Mouse (Mus musculus): ENCODE results near the gene Cyp3a57. TPM values are rescaled to one million over a fixed set of nuclear protein-coding genes. Genes with fewer than 3 reads are reported as not detected.
"Not testable (repeated sequence)": the region's sequence is repeated elsewhere in the genome, so short reads cannot be mapped to it uniquely, and the experiment has no call there.

Cyp3a57 gene
- polyA plus RNA-seq (2015; fragmentation: Nextera tagmentation; extraction: Ambion mirVana) = not detected in 2 replicates

DNA sequence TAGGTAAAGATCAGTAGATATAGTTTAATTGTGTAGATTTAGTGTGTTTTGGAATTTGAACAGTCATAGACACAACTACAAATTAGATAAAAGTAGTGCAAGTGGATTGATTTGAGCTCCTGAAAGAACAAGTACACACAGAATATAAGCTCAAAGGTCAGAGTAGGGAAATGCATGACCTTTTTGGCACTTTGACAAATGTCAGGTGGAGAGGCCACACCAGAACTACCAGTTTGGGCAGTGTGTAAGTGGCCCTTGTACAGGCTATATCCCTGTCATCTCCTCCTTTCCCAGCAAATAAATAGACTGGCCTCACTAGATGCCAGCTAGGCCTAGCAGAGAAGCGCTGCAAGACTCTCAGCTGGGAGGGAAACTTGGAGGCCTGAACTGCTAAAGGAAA is at the start of gene Cyp3a57:
Cyp3a57 (plus strand) TSS at position 339 of the 400 bp plus-strand sequence.
- Histone ChIP-seq H3K27ac (no peak within 1 kb of the TSS), H3K4me1 (no peaks in the 10 kb centered on the region), H3K9ac (no peak within 1 kb of the TSS), H3K27me3 (replicated peaks) (no peaks in the 10 kb centered on the region), H3K9me3 (no peaks in the 10 kb centered on the region), H3K36me3 (no peaks in the 10 kb centered on the region), H3K4me3 (replicated peaks) (no peak within 1 kb of the TSS), H3K4me2 (no peak within 1 kb of the TSS)
- ATAC-seq (ENCODE audit: insufficient read depth, low FRiP score, low read depth) = no peak
- WGBS = 89% methylated on average over 1 of the region's 1 CpGs

DNA sequence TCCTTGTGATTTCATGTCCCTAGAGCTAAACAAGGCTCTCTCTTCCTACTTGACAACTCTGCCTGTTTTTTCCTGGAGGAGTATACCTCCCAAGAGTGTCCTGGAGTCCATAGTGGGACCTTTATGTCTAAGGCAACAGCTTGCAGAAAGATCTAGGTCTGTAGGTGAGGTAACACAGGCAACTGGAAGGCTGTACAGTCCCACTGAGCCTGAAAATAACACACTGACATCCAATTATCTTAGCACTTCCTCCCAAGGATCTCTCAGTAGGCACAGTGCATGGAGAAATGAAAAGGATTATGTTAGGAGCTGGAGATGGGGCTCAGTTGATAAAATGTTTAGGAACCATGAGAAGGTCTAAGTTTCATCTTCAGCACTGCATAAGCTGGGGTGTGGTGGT is 44.6 kb upstream of the Cyp3a57 start:
- H3K36me3 ChIP-seq = no peaks in the 10 kb centered on the region
- no peak overlapping the region for H3K27ac ChIP-seq
- H3K4me1 ChIP-seq = no peaks in the 10 kb centered on the region
- H3K27me3 ChIP-seq (replicated peaks) = no peaks in the 10 kb centered on the region
- ATAC-seq (ENCODE audit: insufficient read depth, low FRiP score, low read depth) = no peak
- no peak overlapping the region for H3K9ac ChIP-seq
- no peak overlapping the region for H3K4me2 ChIP-seq
- no peaks in the 10 kb centered on the region for H3K9me3 ChIP-seq
- H3K4me3 ChIP-seq (replicated peaks) = no peak overlapping the region

DNA sequence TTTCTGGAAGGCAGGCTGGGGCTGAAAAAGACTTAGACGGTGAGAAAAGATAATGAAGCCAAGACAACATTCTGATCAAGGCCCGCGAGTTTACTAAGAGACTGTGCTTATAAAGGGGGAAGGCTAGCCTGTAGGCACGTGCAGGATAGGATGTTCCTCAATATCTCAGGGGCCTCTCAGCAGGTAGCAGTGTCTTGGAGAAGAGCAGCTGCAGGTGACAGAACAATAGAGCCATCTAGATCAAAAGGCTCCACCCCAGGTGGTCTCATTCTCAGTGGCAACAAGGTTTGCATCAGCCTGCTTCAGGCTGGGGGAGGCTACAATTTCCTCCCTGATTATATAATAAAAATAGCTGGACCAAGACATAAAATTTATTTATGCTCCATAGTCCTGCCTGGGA is 43.3 kb upstream of the Cyp3a57 start:
- not testable (repeated sequence) for H3K36me3 ChIP-seq

DNA sequence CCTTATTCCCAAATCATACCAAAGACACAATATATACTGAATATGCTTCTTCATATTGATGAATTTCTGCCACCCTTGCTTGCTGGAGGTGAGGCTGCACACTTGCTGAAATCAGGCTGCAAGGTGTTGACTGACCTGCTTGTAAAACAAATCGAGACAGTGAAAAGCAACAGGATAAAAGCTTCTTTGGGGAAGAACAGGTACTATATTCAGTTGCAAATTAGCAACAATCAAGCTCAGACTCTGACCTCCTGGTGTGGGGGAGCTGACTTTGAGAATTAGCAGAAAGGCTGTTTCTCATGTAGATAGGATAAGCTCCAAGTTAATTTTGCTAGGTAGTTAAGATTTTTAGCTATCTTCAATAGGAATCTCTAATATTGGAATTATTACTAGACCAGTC is 42.7 kb upstream of the Cyp3a57 start:
- Histone ChIP-seq H3K27me3 (replicated peaks) (no peaks in the 10 kb centered on the region), H3K4me1 (no peaks in the 10 kb centered on the region), H3K9ac (no peak overlapping the region), H3K9me3 (no peaks in the 10 kb centered on the region), H3K4me2 (no peak overlapping the region), H3K4me3 (replicated peaks) (no peak overlapping the region), H3K27ac (no peak overlapping the region), H3K36me3 (no peaks in the 10 kb centered on the region)
- 72% methylated on average over 1 of the region's 1 CpGs for WGBS
- ATAC-seq (ENCODE audit: insufficient read depth, low FRiP score, low read depth) = no peak

More for the DNA sequence above, 43.3 kb upstream of the Cyp3a57 start:
- H3K9me3 ChIP-seq; H3K4me3 ChIP-seq (replicated peaks); H3K4me1 ChIP-seq; H3K27ac ChIP-seq; H3K9ac ChIP-seq; ATAC-seq (ENCODE audit: insufficient read depth, low FRiP score, low read depth); H3K4me2 ChIP-seq; H3K27me3 ChIP-seq (replicated peaks): not testable (repeated sequence)
- 70% methylated on average over 4 of the region's 4 CpGs for WGBS

DNA sequence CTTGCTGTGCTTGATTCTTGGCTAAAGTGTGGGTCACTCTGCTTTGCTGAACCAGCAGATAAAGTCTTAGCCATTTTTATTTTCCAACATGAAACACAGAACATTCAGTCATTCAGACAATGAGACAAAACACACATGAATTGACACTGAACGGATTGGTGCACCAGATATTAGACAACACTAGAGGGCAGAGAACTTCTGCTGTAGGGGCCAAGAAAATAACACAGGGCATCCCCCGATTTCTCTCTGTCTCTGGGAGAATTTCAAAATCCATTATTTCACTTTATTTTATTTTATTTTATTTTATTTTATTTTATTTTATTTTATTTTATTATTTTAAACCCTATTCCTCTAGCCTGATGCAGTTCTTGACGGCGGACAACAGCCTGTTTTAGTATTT is 38.1 kb upstream of the Cyp3a57 start:
- H3K4me2 ChIP-seq; H3K4me3 ChIP-seq (replicated peaks); H3K9ac ChIP-seq; ATAC-seq (ENCODE audit: insufficient read depth, low FRiP score, low read depth); H3K36me3 ChIP-seq; H3K27me3 ChIP-seq (replicated peaks); H3K4me1 ChIP-seq; H3K27ac ChIP-seq; H3K9me3 ChIP-seq: not testable (repeated sequence)
- WGBS = 92% methylated on average over 4 of the region's 4 CpGs

DNA sequence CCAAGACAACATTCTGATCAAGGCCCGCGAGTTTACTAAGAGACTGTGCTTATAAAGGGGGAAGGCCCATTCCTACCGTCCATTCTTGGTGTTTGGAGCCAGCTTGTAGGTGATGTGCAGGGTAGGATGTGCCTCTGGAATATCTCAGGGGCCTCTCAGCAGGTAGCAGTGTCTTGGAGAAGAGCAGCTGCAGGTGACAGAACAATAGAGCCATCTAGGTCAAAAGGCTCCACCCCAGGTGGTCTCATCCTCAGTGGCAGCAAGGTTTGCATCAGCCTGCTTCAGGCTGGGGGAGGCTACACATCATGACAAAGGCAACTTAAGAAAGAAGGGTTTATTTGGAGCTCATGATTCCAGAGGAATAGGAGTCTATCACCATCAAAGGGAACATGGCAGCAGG is 37.3 kb upstream of the Cyp3a57 start:
- H3K36me3 ChIP-seq; H3K4me2 ChIP-seq; ATAC-seq (ENCODE audit: insufficient read depth, low FRiP score, low read depth); H3K4me3 ChIP-seq (replicated peaks); H3K27me3 ChIP-seq (replicated peaks); H3K4me1 ChIP-seq; H3K9me3 ChIP-seq; H3K9ac ChIP-seq; H3K27ac ChIP-seq: not testable (repeated sequence)
- WGBS = 83% methylated on average over 3 of the region's 3 CpGs

DNA sequence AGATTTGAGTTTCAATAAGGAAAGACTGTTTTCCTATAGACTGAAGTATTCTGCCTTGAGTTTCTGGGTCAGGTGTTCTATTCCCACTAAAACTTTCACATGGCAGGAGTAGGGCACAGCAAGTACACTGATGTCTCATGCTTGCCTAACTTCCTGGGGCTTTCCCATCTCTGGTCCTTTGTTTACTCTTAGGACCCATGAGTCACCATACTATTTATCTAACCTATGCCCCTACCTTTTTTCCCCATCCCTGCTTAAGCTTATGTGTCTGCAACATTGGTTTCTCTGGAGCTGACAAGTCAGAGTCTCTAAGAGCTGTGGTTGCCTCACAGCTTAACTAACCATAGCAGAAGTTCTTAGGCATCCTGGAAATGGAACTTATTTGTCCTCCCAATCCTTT is 31.2 kb upstream of the Cyp3a57 start:
- no peaks in the 10 kb centered on the region for H3K27me3 ChIP-seq (replicated peaks)
- H3K4me3 ChIP-seq (replicated peaks) = no peak overlapping the region
- H3K4me2 ChIP-seq = no peak overlapping the region
- H3K27ac ChIP-seq = no peak overlapping the region
- H3K36me3 ChIP-seq = no peaks in the 10 kb centered on the region
- H3K9ac ChIP-seq = no peak overlapping the region
- H3K9me3 ChIP-seq = no peaks in the 10 kb centered on the region
- ATAC-seq (ENCODE audit: insufficient read depth, low FRiP score, low read depth) = no peak
- no peaks in the 10 kb centered on the region for H3K4me1 ChIP-seq

DNA sequence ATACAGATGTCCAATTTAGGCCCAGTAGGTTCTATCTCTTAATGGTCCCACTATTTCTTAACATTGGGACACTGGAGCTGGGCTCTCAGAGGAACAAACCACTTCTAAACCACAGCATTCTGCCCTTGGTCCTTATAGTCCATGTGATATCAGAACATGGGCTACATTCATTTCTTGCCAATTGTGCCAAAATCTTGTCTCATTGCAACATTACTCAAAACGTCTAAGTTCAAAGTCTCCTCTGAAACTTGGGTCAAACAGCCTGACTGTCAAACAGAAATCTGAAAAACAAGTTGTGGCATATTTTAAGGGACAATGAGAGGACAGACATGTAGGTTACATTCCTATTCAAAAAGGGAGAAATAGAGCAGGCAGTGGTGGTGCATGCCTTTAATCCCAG is 27.9 kb upstream of the Cyp3a57 start:
- H3K9ac ChIP-seq = no peak overlapping the region
- H3K4me2 ChIP-seq = no peak overlapping the region
- H3K4me1 ChIP-seq = no peaks in the 10 kb centered on the region
- no peak overlapping the region for H3K4me3 ChIP-seq (replicated peaks)
- no peak overlapping the region for H3K27ac ChIP-seq
- WGBS = 82% methylated on average over 1 of the region's 1 CpGs
- no peaks in the 10 kb centered on the region for H3K36me3 ChIP-seq
- H3K9me3 ChIP-seq = no peaks in the 10 kb centered on the region
- no peaks in the 10 kb centered on the region for H3K27me3 ChIP-seq (replicated peaks)
- ATAC-seq (ENCODE audit: insufficient read depth, low FRiP score, low read depth) = no peak

DNA sequence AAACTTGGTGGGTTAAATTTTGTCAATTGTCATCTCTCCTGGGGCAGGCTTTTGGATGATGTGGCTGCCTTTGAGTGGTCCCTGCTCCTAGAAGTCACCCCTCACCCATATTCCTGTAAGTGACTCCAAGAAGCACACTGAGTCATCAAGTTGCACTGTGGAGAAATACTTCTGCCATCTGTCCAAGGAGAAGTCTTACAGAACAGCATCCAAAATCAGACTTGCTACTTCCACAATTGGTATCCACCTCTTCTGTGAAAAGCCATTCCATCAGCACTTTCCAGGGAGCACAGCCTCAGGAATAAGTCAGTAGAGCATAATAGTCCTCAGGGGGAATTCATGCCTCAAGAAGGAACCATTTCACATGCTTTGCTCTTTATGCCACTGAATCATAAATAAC is 6.3 kb upstream of the Cyp3a57 start:
- H3K4me1 ChIP-seq; H3K9me3 ChIP-seq; H3K4me3 ChIP-seq (replicated peaks); H3K4me2 ChIP-seq; H3K36me3 ChIP-seq; H3K27ac ChIP-seq; ATAC-seq (ENCODE audit: insufficient read depth, low FRiP score, low read depth); H3K27me3 ChIP-seq (replicated peaks); H3K9ac ChIP-seq: not testable (repeated sequence)

DNA sequence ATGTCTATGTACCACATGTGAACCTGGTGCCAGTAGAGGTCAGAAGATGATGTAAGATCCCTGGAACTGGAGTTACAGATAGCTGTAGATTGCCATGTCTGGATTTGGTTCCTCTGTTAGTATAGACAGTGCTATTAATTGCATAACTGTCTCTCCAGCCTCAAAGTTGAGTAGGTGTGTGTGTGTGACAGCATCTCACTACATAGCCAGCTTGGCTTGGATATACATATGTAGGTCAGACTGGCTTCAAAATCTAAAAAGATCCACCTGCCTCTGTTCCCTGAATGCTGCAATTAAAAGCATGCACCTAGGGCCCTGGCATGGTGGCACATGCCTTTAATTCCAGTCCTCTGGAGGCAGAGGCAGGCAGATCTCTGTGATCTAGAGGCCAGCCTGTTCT is 4.6 kb downstream of the Cyp3a57 start:
- H3K36me3 ChIP-seq = no peaks in the 10 kb centered on the region
- no peaks in the 10 kb centered on the region for H3K27me3 ChIP-seq (replicated peaks)
- no peaks in the 10 kb centered on the region for H3K9me3 ChIP-seq
- H3K4me1 ChIP-seq = no peaks in the 10 kb centered on the region
- ATAC-seq (ENCODE audit: insufficient read depth, low FRiP score, low read depth) = no peak
- no peak overlapping the region for H3K4me2 ChIP-seq
- no peak overlapping the region for H3K9ac ChIP-seq
- no peak overlapping the region for H3K27ac ChIP-seq
- no peak overlapping the region for H3K4me3 ChIP-seq (replicated peaks)

DNA sequence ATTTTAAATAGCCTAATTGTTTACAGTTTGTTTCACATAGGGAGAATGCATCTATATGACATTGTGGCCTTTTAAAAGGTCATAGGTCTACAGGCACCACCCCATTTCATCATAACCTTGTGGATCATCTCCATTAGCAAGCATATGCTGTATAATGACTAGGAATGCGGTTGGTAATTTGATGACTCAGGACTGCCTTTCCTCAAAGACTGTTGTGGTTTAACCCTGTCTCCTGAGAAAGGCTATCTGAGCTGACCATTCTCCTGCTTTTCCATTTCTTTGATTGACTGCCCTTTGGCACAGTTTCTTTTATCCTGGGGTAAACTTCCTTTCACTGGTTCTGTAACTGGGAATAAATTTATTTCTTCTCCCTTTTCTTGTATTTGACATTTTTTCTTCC is 8.0 kb downstream of the Cyp3a57 start:
- 67% methylated on average over 1 of the region's 1 CpGs for WGBS
- H3K36me3 ChIP-seq = no peaks in the 10 kb centered on the region

DNA sequence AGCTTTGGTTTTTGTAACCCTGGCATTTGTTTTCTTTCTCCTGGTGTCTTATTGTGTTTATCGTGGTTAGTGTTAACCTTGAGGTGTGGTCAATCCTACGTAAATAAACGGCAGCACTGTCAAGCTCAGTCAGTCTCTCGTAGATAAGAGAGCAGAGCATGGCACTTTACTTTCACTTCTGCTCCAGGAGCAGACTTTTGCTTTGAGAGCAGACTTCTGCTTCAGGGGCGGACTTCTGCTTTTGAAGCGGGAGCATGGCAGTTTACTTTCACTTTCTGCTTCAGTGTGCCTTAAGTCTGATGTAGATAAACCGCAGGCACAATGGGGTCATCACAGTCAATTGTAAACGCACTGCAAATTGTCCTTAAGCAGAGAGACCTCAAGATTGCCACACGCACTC is 70.3 kb downstream of the Cyp3a57 start:
- H3K4me3 ChIP-seq (replicated peaks); H3K9ac ChIP-seq; H3K4me2 ChIP-seq; H3K36me3 ChIP-seq; ATAC-seq (ENCODE audit: insufficient read depth, low FRiP score, low read depth); H3K4me1 ChIP-seq; H3K9me3 ChIP-seq; H3K27ac ChIP-seq; H3K27me3 ChIP-seq (replicated peaks): not testable (repeated sequence)
- 83% methylated on average over 9 of the region's 9 CpGs for WGBS

More for the DNA sequence above, 8.0 kb downstream of the Cyp3a57 start:
- Histone ChIP-seq H3K9ac (no peak overlapping the region), H3K4me1 (no peaks in the 10 kb centered on the region), H3K27ac (no peak overlapping the region), H3K4me3 (replicated peaks) (no peak overlapping the region), H3K27me3 (replicated peaks) (no peaks in the 10 kb centered on the region), H3K9me3 (no peaks in the 10 kb centered on the region), H3K4me2 (no peak overlapping the region)
- no peak for ATAC-seq (ENCODE audit: insufficient read depth, low FRiP score, low read depth)

DNA sequence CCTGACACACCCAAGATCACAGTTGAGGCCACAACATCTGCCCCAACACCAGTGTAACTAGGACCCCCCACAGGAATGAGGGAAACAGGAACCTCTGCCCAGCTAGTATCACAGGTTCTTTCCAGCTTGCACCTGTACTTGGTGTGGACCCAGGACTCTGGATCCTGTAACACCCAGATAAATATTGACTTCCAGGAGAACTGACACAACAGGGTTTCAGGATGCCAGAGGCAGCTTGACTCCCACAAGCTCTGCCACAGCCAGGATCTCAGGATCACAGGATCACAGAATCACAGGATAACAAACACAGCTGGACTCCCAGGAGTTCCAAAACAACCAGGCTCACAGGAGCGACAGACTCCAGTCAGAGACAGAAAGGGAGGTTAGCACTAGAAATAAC is 77.2 kb downstream of the Cyp3a57 start:
- ATAC-seq (ENCODE audit: insufficient read depth, low FRiP score, low read depth) = no peak
- no peak overlapping the region for H3K4me3 ChIP-seq (replicated peaks)
- WGBS = 73% methylated on average over 1 of the region's 1 CpGs
- H3K9ac ChIP-seq = no peak overlapping the region
- no peaks in the 10 kb centered on the region for H3K4me1 ChIP-seq
- no peaks in the 10 kb centered on the region for H3K27me3 ChIP-seq (replicated peaks)
- no peaks in the 10 kb centered on the region for H3K9me3 ChIP-seq
- no peak overlapping the region for H3K27ac ChIP-seq
- H3K36me3 ChIP-seq = no peaks in the 10 kb centered on the region
- no peak overlapping the region for H3K4me2 ChIP-seq

Data from stomach, embryonic 15.5 days (tissue).